Mouse (Mus musculus): ENCODE results near the gene Slc41a2.

DNA sequence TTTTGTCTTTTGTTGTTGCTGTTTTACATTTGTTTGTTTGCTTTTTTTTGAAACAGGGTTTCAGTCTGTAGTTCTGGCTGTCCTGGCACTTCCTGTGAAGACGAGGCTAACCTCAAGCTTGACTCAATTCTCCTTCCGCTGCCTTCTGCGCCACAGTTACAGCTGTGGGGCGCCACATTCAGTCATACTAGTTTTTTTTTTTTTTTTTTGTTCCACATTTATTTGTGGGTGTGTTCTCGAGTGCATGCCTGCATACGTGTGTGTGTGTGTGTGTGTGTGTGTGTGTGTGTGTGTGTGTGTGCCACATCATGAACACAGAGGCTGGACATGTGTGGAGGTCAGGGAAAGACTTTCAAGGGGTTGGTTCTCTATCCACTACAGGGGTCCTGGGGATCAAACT, 7.3 kb downstream of the Slc41a2 start:
- TF ChIP-seq POLR2A (IDR thresholded peaks at IDR 0.05; ENCODE audit: borderline replicate concordance, insufficient read depth, low read length) (no peak), CTCF (IDR thresholded peaks at IDR 0.05; ENCODE audit: borderline replicate concordance, insufficient read depth, low read depth, low read length) (no peak)

Data from cerebellum, adult 2 months (tissue).